Mouse (Mus musculus) ovary, postnatal 10 days (tissue): Measurements from ENCODE around the gene Zfp330.

Experiments used
- DNase-seq: peaks from one replicate; pipeline ENCODE4 v3.0.0; 2022; ENCODE audit warnings: low spot score

Zfp330 gene

DNA sequence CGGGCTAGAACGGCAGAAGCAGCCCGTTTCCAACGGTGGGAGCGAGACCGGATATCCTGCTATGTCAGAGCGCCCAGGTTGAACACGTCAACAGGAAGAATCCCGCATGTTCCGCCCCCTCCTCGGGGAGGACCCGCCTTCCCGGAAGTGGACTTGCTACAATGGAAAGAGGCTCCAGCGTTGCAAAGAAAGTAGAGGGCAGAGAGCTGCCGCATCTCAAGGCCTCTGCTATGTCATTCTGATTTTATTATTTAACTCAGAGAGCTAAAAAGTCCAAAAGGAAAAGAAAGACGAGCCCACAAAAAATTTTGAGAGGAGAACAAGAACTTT is at the start of gene Zfp330:
Gene Zfp330, minus strand, starts transcription at position 68 of the 330 bp plus-strand sequence.
- DNase-seq, result peak; percentile 70

DNA sequence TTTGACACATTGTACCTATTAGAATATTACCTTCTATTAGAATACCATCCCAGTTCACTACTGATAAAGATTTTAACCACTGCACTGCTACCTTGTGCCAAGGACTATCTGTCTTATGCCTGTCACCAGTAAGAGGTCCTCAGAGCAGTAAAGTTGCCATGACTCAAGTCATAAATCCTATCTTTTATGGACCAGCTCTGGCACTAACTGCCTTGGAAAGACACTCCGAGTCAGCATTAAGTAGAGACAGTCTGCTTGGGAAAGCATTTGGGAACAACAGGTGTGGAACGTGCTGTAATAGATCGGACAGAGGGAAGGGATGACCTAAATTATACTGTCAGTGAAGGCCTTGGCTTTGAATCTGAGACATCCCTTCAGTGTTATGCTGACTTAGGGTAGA is 4.0 kb upstream of the Zfp330 start:
- no peak for DNase-seq

DNA sequence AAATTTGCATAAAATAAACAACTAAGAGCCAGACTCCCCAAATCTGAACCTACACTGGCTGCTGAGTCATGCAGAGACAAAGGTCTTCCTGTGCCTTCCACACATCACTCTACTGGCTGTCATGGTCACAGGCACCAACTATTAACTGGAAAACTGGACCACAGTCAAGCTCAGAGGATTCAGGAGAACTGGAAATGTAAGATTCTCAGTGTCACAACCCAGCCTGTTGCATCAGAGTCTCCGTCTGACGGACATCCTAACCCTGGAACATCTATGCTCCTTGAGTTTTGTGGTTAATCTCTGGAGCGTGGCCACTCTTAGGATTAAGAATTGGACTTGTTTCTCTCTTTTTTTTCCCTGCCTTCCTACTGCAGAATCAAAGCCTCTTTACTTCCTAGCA is 3.4 kb upstream of the Zfp330 start:
- DNase-seq, result no peak

DNA sequence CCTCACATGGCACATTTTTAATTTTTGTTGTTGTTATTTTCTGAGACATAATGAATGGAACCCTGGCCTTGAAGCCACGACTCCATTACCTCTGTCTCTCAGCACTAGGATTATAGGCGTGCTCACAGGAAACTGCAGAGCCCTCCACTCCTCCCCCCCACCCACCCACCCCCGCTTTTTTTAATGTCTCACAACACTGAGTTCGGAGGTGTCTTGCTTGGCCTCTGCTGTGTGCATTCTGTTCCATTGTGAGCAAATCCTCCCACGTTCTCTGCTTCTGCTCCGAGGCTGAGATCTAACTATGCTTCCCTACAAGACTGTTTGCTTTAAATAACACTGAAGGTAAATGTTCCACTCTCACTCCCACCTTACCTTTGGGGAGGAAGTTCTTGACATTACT is 522 bp upstream of the Zfp330 start:
- DNase-seq, result no peak

DNA sequence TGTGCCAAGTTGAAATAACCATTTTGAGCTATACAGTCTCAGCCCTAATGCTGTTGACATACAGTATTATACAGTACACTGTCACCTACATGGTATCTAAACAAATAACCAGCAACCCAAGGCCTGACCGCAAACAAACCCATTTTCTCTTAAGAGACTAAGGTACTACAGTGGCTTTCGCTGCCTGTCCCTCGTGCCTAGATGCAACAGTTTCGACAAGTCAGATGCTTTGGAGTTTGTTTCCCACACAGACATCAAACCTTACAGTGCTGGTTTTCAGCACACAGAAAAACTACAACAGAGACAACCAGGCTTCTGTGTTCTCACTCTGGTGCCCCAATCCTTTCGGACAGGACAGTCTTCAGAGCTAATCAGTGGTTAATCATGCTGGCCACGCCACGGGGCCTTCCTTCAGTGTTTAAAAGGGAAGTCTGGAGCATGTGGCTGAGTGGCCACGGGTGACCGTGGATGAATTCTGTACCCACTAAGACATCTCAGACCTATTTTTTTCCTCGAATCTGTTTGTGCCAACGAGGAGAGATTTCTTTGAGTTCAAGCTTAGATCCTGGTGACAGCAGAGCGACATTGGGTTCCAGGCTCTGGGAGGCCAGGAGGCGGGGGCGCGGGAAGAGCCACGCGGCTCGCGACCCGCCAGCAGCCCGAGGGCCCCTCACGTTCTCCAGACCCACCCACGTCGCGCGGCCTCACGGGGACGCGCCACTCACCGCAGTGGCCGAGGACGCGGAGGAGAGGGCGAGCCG is 448 bp downstream of the Zfp330 start:
- no peak for DNase-seq

DNA sequence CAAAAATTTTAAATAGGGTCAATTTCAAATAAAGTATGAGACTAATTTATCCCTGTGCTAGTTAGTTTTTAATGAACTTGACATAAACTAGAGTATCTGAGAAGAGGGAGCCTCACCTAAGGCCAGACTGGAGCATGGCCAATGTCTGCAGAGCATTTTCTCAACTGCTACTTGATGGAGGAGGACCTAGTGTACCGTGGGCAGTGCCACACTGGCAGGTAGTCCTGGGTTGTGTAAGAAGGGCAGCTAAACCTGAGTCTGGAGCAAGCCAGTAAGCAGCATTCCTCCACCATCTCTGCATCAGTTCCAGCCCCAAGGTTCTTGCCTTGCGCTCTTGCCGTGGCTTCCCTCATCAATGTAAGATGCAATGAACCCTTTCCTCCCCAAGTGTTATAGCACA is 3.1 kb downstream of the Zfp330 start:
- no peak for DNase-seq

DNA sequence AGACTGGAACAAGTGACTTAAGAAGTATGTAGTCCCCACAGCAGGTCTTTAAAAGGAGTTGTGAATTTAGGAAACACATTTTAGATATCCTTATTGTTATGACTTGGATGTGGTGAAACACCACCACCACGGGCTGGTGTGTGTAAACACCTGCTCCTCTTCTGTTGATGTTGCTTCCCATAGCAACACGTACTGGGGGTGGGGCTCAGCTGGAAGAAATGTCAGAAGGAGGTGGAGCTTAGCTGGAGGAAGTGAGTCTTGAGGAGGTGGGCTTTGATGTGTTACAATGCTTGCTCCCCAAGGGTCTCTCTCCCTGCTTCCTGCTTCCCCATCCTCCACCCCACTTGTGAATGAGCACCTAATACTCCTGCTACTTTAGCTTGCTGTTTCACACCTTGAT is 14.9 kb downstream of the Zfp330 start:
- DNase-seq, result no peak

DNA sequence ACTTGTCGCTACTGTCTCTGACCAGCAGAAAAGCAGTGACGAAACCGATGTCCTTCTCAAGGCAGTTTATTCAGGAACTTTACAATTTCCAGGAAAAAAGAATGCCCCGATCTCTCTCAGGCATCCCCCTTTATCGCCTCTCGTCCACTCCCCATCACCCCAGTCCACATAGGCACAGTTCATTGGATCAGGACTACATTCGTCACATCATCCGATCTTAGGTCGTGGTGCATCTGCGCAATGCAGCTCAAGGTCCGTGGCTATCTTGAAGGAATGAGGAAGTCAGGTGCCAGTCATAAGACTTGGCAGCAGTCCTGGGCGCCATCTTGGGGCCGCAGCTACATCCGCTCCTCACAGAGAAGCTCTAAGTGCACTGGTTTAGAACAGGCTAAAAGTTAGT is 19.0 kb downstream of the Zfp330 start:
- DNase-seq, result no peak

DNA sequence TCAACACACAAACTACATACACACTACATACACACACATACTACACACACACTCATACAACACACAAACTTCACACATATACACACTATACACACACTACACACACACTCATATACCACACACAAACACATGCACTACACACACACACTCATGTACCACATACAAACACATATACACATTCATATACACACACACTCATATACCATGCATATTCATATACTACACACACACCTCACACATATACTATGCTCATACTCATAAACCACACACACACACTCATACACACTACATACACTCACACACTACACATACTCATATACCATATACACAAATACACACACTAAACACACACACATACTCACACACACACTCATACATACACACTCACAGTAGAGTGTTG is 27.3 kb downstream of the Zfp330 start:
- DNase-seq, result no peak

DNA sequence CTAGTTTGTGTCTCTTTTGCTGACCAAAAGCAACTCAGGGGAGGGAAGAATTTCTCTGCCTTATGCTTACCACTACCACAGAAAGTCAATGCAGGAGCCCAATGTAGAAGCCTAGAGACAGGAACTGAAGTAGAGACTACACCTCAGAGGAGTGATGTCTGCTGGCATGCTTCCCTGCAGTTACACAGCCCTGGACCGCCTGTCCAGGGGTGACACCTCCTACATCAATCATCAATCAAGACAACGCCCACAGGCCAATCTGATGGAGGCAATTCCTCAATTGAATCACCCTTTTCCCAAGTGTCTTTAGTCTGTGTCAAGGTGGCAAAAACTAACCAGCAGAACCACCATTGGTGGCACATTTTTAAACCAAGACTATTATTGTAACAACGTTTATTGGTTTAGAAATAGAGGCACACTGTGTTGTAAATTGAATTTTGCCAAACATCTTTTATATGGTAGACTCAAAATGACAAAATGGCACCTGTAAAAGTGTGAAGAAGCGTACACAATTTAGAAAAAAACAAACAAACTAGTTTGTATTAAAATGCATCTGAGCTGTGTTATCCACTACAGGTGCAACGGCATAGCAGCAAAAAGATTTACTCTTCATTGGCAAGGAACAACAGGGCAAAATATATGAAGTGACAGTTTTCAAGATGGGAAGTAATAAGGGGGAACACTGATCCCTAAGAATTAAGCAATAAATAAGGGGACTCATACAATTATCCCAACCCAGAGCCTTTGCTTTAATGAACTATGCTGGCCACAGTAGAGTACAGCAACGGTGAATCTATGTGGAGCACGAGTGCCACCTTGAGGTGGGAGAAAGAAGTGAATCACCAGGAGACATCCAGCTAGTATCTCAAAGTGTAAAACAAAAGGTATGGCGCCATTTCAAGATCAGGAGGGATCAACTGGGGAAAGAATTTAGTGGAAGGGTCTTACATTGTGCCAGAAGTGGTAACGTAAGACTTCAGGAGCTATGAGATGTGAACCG is 29.8 kb downstream of the Zfp330 start:
- DNase-seq, result peak; percentile 13
